Mouse (Mus musculus): ENCODE data around the gene Gm21874.
"Not testable (repeated sequence)": the region's sequence is repeated elsewhere in the genome, so short reads cannot be mapped to it uniquely, and the experiment has no call there.

Gm21874 gene

GRCm38 (mm10) chrY:9416048-9416447 is at the start of gene Gm21874:
Gene Gm21874, minus strand, starts transcription at chrY:9416148.
- DNase-seq, result not testable (repeated sequence)
